Mouse (Mus musculus) spleen, adult 2 months (tissue): ENCODE measurements around the gene Samd4. TPM values are rescaled to one million over a fixed set of nuclear protein-coding genes. Genes with fewer than 3 reads are reported as not detected.

ENCODE experiments used
- DNase-seq, 2 experiments: peaks; one replicate each; pipeline versions ENCODE4 v3.0.0 to v3.0.0-alpha.2; 2012 to 2021; ENCODE audit warnings: low spot score in 2 of 2, low read depth in 1 of 2
- H3K27ac ChIP-seq: fragments of 200-500 bp; 2 replicates; pipeline ENCODE4 v1.5.1; 2012; ENCODE audit warnings: low read length, inconsistent platforms; ENCODE audit not compliant: insufficient read depth
- H3K27me3 ChIP-seq: fragments of 200-500 bp; 2 replicates; pipeline ENCODE4 v1.6.1; 2012; ENCODE audit warnings: mild to moderate bottlenecking, moderate library complexity, low read length, inconsistent platforms; ENCODE audit not compliant: control insufficient read depth, insufficient read depth
- H3K36me3 ChIP-seq: fragments of 200-500 bp; 2 replicates; pipeline ENCODE4 v1.6.1; 2012; ENCODE audit warnings: mild to moderate bottlenecking, low read length, inconsistent platforms; ENCODE audit not compliant: control insufficient read depth, insufficient read depth
- H3K4me1 ChIP-seq: fragments of 200-500 bp; 2 replicates; pipeline ENCODE4 v1.6.1; 2011; ENCODE audit warnings: inconsistent platforms; ENCODE audit not compliant: control insufficient read depth, insufficient read depth, insufficient read length
- H3K4me3 ChIP-seq: fragments of 200-500 bp; 2 replicates; pipeline ENCODE4 v1.5.1; 2011; ENCODE audit warnings: mild to moderate bottlenecking, inconsistent platforms; ENCODE audit not compliant: insufficient read depth, insufficient read length; ENCODE audit errors: extremely low read depth
- CTCF ChIP-seq: fragments of 200-500 bp; IDR thresholded peaks from 2 replicates; pipeline ENCODE4 v1.5.1; 2011; ENCODE audit warnings: mild to moderate bottlenecking, inconsistent platforms; ENCODE audit not compliant: insufficient read depth, insufficient read length, insufficient replicate concordance; ENCODE audit errors: extremely low read depth
- POLR2A ChIP-seq: fragments of 200-500 bp; IDR thresholded peaks from 2 replicates; pipeline ENCODE4 v1.6.1; 2011; ENCODE audit warnings: low read depth, low read length, inconsistent platforms
- WGBS: fragments of 180-500 bp; shearing (Covaris S2); methylation state at CpG from one replicate; pipeline ENCODE4 v1.1.7; 2018; 5-methylcytosine and 5-hydroxymethylcytosine counted together
- polyA plus RNA-seq: library from polyadenylated mRNA; depleted of rRNA; stranded (reverse); fragments of >200 nt; gene quantifications from 2 replicates; pipeline ENCODE4 v1.2.3, GENCODE M21; 2012

Samd4 gene
- polyA plus RNA-seq, 1 experiment = 3.7 TPM

- no peak overlapping the region for H3K4me3 ChIP-seq
- no peaks in the 10 kb centered on the region for H3K36me3 ChIP-seq
- no peaks in the 10 kb centered on the region for H3K27me3 ChIP-seq
- no peak overlapping the region for H3K27ac ChIP-seq
- TF ChIP-seq POLR2A (no peak), CTCF (no peak)
- WGBS = 76% methylated on average over 5 of the region's 5 CpGs
- H3K4me1 ChIP-seq = no peaks in the 10 kb centered on the region
- DNase-seq = no peak
Observed at GRCm38 (mm10) chr14:46862922-46863321, 19.7 kb upstream of the Samd4 start.

GRCm38 (mm10) chr14:46880935-46881334 is 1.7 kb upstream of the Samd4 start:
- Histone ChIP-seq H3K4me3 (no peak overlapping the region), H3K4me1 (peaks cover 4% of the 10 kb centered on the region), H3K27me3 (peaks cover 28% of the 10 kb centered on the region), H3K27ac (no peak overlapping the region), H3K36me3 (no peaks in the 10 kb centered on the region)
- TF ChIP-seq CTCF (peak; percentile 61; the same call in 1 of the 2 replicates), POLR2A (no peak)
- 8% methylated on average over 10 of the region's 10 CpGs for WGBS
- DNase-seq = peak in 1 of 2 experiments; percentile 45

GRCm38 (mm10) chr14:46881581-46882430 is 848 bp upstream of the Samd4 start:
- H3K4me3 ChIP-seq = peak overlapping the region; percentile 38; the same call in 1 of the 2 replicates
- TF ChIP-seq CTCF (no peak), POLR2A (no peak)
- H3K4me1 ChIP-seq = peaks cover 4% of the 10 kb centered on the region
- peak in 1 of 2 experiments; percentile 5 for DNase-seq
- H3K27me3 ChIP-seq = peaks cover 28% of the 10 kb centered on the region
- peak overlapping the region; percentile 57; the same call in 1 of the 2 replicates for H3K27ac ChIP-seq
- 26% methylated on average over 40 of the region's 40 CpGs for WGBS
- no peaks in the 10 kb centered on the region for H3K36me3 ChIP-seq

GRCm38 (mm10) chr14:46883068-46883870 is 615 bp downstream of the Samd4 start:
- peak in 1 of 2 experiments; percentile 4 for DNase-seq
- Histone ChIP-seq H3K27ac (peak overlapping the region; percentile 48; the same call in 1 of the 2 replicates), H3K27me3 (peaks cover 28% of the 10 kb centered on the region), H3K36me3 (no peaks in the 10 kb centered on the region), H3K4me3 (peak overlapping the region; percentile 60; the same call in 1 of the 2 replicates), H3K4me1 (peaks cover 4% of the 10 kb centered on the region)
- TF ChIP-seq CTCF (no peak), POLR2A (no peak)
- 2% methylated on average over 67 of the region's 70 CpGs for WGBS

- WGBS = 2% methylated on average over 29 of the region's 29 CpGs
- peak in 1 of 2 experiments; percentile 5 for DNase-seq
- Histone ChIP-seq H3K4me1 (peaks cover 4% of the 10 kb centered on the region), H3K4me3 (peak overlapping the region; percentile 60), H3K27me3 (peaks cover 28% of the 10 kb centered on the region), H3K36me3 (no peaks in the 10 kb centered on the region), H3K27ac (no peak overlapping the region)
- TF ChIP-seq POLR2A (no peak), CTCF (no peak)
Observed at GRCm38 (mm10) chr14:46883871-46884441, 1.3 kb downstream of the Samd4 start.

- H3K4me3 ChIP-seq = peak overlapping the region; percentile 60
- H3K27ac ChIP-seq = peak overlapping the region; percentile 39; the same call in 1 of the 2 replicates
- no peaks in the 10 kb centered on the region for H3K36me3 ChIP-seq
- peak in 1 of 2 experiments; percentile 6 for DNase-seq
- 1% methylated on average over 48 of the region's 52 CpGs for WGBS
- TF ChIP-seq CTCF (no peak), POLR2A (no peak)
- H3K4me1 ChIP-seq = peaks cover 4% of the 10 kb centered on the region
- peaks cover 28% of the 10 kb centered on the region for H3K27me3 ChIP-seq
Observed at GRCm38 (mm10) chr14:46884701-46885428, 2.2 kb downstream of the Samd4 start.
